Mouse (Mus musculus) small intestine, adult 2 months (tissue): ENCODE data around the gene Spdl1. TPM values are rescaled to one million over a fixed set of nuclear protein-coding genes. Genes with fewer than 3 reads are reported as not detected.

Experiments used
- H3K27ac ChIP-seq: fragments of 200-500 bp; 2 replicates; pipeline ENCODE4 v1.5.1; 2012; ENCODE audit warnings: low read depth, low read length, control low read depth, inconsistent platforms; ENCODE audit not compliant: insufficient read depth
- H3K27me3 ChIP-seq: fragments of 200-500 bp; 2 replicates; pipeline ENCODE4 v1.6.1; 2012; ENCODE audit warnings: mild to moderate bottlenecking, moderate library complexity, low read length, inconsistent platforms; ENCODE audit not compliant: control insufficient read depth, insufficient read depth
- H3K36me3 ChIP-seq: fragments of 200-500 bp; 2 replicates; pipeline ENCODE4 v1.6.1; 2012; ENCODE audit warnings: mild to moderate bottlenecking, low read length, control low read depth, inconsistent platforms; ENCODE audit not compliant: control insufficient read depth, insufficient read depth
- H3K4me1 ChIP-seq: fragments of 200-500 bp; 2 replicates; pipeline ENCODE4 v1.6.1; 2012; ENCODE audit warnings: low read length, inconsistent platforms, mixed read lengths; ENCODE audit not compliant: control insufficient read depth, insufficient read depth, insufficient read length
- H3K4me3 ChIP-seq: fragments of 200-500 bp; 2 replicates; pipeline ENCODE4 v1.5.1; 2012; ENCODE audit warnings: low read depth, mild to moderate bottlenecking, control low read depth, inconsistent platforms, low read length, moderate library complexity
- CTCF ChIP-seq: fragments of 200-500 bp; IDR thresholded peaks from 2 replicates; pipeline ENCODE4 v1.5.1; 2012; ENCODE audit warnings: low read depth, mild to moderate bottlenecking, control low read depth, inconsistent platforms, low read length, moderate library complexity, mixed read lengths; ENCODE audit not compliant: insufficient replicate concordance, insufficient read length; ENCODE audit errors: extremely low read depth
- POLR2A ChIP-seq: fragments of 200-500 bp; IDR thresholded peaks from 2 replicates; pipeline ENCODE4 v1.6.1; 2012; ENCODE audit warnings: low read depth, mild to moderate bottlenecking, control low read depth, inconsistent platforms, low read length, moderate library complexity
- WGBS: fragments of 180-500 bp; shearing (Covaris S2); methylation state at CpG from one replicate; pipeline ENCODE4 v1.1.7; 2018; 5-methylcytosine and 5-hydroxymethylcytosine counted together
- polyA plus RNA-seq: library from polyadenylated mRNA; depleted of rRNA; stranded (reverse); fragments of >200 nt; gene quantifications from 2 replicates; pipeline ENCODE4 v1.2.3, GENCODE M21; 2012

Spdl1 gene
- polyA plus RNA-seq, 1 experiment: 0.56 TPM

DNA sequence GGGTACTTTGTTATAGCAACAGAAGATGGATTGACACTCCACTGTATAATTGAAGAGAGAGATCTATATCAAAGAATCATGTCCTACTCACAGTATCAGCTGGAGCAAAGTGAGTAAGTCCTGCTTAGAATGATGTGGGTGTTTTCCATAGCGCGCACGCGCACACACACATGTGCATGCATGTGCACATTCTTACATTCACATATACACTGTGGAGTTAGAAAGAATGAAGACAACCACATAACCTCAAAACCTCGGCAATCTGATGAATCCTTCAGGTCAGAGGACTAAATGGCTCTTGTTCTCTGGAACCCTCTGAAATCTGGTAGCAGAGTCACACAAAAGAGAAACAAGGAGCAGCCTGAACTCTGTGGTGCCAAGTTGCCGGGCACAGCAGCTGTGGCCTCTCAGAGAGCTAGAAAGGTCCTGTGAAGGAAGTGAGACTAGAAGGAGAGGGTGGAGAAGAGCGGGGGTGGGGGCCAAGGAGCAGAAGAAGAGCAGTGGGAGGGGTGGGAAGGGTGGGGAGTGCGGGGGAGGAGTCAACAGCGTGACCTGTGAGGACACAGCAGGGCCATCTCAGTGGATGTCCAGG lies 60.0 kb downstream of the Spdl1 start:
- Histone ChIP-seq H3K4me1 (0 out of 2 replicates have a peak, but pooled peaks cover 2% of the 10 kb centered on the region), H3K27ac (no peak overlapping the region), H3K36me3 (no peaks in the 10 kb centered on the region), H3K4me3 (no peak overlapping the region), H3K27me3 (no peaks in the 10 kb centered on the region)
- 82% methylated on average over 9 of the region's 9 CpGs for WGBS
- TF ChIP-seq CTCF (no peak), POLR2A (no peak)

DNA sequence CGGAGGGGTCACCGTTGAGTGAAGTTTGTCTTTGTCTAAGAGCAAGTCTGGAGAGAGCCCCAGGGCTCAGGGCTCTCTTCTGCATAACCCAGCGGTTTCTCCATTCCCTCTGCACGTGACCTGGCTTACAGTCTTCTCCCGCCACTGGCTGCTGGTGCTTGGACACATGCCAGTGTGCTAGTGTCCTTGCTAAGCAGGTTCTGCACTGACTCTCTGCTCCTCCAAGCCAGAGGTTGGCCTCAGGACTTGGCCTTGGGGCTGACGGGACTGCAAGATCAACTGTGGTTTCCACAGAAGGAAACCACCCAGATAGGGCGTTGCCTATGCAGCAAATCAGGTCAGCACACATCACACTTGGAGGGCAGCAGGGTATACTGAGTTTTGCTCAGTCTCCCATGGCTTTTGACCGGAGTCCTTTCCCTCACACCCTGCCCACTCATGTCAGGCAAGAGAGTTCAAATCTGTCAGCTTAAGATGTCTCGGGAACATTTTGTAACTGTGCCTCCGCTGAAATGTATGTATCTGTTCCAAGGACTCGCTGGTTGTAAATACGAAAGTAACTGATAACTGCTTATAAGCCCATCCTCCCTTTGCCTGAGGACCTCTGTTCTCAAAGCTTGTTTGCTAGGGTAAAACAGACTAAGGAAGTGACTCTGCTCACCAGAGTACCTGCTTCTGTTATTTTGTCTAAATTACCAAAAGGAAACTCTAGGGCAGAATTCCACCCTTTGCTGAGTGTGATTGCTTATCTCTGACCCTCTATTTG lies 62.0 kb downstream of the Spdl1 start:
- no peak for TF ChIP-seq CTCF
- TF ChIP-seq POLR2A: peak; percentile 9; the same call in 1 of the 2 replicates
- H3K27me3 ChIP-seq: no peaks in the 10 kb centered on the region
- H3K4me1 ChIP-seq: 0 out of 2 replicates have a peak, but pooled peaks cover 2% of the 10 kb centered on the region
- WGBS: 41% methylated on average over 12 of the region's 12 CpGs
- H3K4me3 ChIP-seq: peak overlapping the region; percentile 33
- peak overlapping the region; percentile 65 for H3K27ac ChIP-seq
- no peaks in the 10 kb centered on the region for H3K36me3 ChIP-seq

DNA sequence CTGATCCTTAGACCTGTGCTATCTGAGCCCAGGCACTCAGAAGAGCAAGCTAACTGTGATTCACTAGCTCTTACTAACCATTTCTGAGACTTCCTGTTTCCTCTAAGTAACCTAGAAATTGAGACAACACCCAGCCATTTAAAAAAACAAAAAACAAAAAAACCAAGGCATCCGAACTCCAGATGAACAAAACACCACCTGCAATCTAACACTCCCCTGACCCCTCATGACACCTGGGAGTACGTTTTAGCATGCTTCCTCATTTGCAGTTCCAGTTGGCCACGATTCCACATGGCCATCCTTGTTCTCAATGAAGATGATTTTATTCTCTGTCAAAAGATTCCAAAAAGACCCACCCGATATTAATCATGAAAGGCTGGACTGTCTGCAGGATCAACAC lies 62.8 kb downstream of the Spdl1 start:
- WGBS: 56% methylated on average over 4 of the region's 4 CpGs
- Histone ChIP-seq H3K27ac (peak overlapping the region; percentile 65), H3K4me3 (no peak overlapping the region), H3K4me1 (0 out of 2 replicates have a peak, but pooled peaks cover 1% of the 10 kb centered on the region), H3K36me3 (no peaks in the 10 kb centered on the region), H3K27me3 (no peaks in the 10 kb centered on the region)
- TF ChIP-seq POLR2A (no peak), CTCF (no peak)

DNA sequence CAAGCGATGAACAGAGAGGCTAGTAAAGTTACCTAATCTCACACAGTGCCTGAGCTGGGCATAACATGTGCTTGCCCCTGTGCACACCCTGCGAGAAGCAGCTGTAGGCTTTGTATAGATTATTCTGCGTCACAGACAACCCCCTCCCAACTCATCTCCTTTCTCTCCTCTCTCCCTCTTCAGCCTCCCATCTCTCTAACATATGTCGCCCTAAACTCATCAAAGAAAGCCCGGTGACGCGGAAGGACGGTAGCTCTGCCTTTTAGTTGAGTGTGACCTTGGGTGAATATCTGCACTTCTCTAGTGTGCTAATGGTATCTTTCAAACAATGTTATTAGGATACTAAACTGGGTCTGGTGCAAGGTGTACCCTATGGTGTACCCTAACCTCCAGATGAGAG lies 63.5 kb downstream of the Spdl1 start:
- Histone ChIP-seq H3K27ac (peak overlapping the region; percentile 50; the same call in 1 of the 2 replicates), H3K4me3 (no peak overlapping the region), H3K4me1 (no peaks in the 10 kb centered on the region), H3K27me3 (no peaks in the 10 kb centered on the region), H3K36me3 (no peaks in the 10 kb centered on the region)
- 96% methylated on average over 8 of the region's 8 CpGs for WGBS
- TF ChIP-seq CTCF: no peak
- TF ChIP-seq POLR2A: no peak

DNA sequence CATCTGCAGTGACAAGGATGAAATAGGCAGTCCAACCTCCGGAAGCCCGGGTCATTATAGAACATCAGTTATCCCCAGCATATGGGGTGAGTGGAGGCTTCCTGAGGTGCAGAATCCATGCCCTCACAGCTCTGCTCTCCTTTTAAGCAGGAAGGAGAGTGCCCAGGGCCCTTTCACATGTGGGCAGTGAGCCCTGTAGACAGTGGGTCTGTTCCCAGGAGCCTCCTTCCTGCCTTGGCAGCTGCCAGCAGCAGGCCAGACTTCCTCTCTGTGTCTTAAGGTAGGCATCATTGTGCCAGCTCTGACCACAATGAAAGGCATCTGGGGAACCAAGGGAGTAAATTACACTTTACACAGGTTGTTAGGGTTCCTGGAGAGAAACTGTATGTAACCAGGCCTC lies 64.0 kb downstream of the Spdl1 start:
- no peaks in the 10 kb centered on the region for H3K27me3 ChIP-seq
- no peaks in the 10 kb centered on the region for H3K4me1 ChIP-seq
- H3K27ac ChIP-seq: no peak overlapping the region
- WGBS: 83% methylated on average over 2 of the region's 2 CpGs
- TF ChIP-seq POLR2A (no peak), CTCF (no peak)
- no peak overlapping the region for H3K4me3 ChIP-seq
- no peaks in the 10 kb centered on the region for H3K36me3 ChIP-seq

DNA sequence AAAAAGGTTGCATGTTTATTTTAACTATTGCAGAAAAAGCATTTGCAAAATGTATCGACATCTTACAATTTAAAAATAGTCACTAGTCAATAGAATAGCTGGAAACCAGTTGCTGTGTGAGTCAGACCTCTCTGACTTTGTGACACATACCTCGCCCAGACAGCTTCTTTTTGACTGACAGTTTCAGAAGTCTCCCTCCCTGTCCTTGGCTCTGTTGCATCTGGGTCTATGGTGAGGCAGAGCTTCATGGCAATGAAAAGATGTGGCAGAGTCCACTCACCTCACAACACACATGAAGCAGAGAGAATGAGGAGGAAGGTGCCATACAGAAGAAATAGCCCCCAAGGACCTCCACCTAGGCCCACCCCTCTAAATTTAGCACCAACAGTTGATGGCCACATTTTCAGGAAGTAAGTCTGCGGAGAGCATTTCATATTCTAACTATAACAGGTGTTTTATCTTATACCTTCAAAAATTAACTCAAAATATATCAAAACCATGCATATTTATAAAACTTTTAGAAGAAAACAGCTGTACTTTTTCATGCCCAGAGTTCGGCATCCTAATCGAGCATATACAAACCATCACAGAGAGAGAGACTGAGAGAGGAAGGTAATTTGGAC lies 69.6 kb downstream of the Spdl1 start:
- no peaks in the 10 kb centered on the region for H3K4me1 ChIP-seq
- no peak for TF ChIP-seq POLR2A
- no peak for TF ChIP-seq CTCF
- WGBS: 67% methylated on average over 5 of the region's 5 CpGs
- no peak overlapping the region for H3K27ac ChIP-seq
- H3K36me3 ChIP-seq: no peaks in the 10 kb centered on the region
- no peak overlapping the region for H3K4me3 ChIP-seq
- no peaks in the 10 kb centered on the region for H3K27me3 ChIP-seq
